Mouse (Mus musculus): ENCODE data around the gene Sept1. TPM values are rescaled to one million over a fixed set of nuclear protein-coding genes. Genes with fewer than 3 reads are reported as not detected.
A peak's percentile ranks its signal among the peaks of the same experiment; 100 is the strongest.

Gene Sept1
- polyA plus RNA-seq, 1 experiment from 2014 or later, result 22.2 TPM

- Histone ChIP-seq H3K27ac (replicated peaks in 1 of 2; ENCODE audit: control insufficient read depth in 1 of 2, insufficient read depth in 1 of 2, low read depth in 2 of 2, low read length in 2 of 2) (peak within 1 kb of the TSS in 1 of 2 experiments; percentile 46; a peak in 2 of 4 replicates), H3K4me3 (ENCODE audit: control insufficient read depth in 1 of 2, insufficient read depth in 1 of 2, low read depth in 1 of 2, low read length in 2 of 2) (peak within 1 kb of the TSS; percentile 75 to 93), H3K9me3 (ENCODE audit: control insufficient read depth, low read length) (no peaks in the 10 kb centered on the region), H3K36me3 (ENCODE audit: control insufficient read depth, insufficient read depth, low read length) (peaks cover 15% of the 10 kb centered on the region), H3K4me1 (ENCODE audit: control insufficient read depth in 2 of 2, insufficient read depth in 2 of 2, low read length in 2 of 2) (peaks cover 2 to 14% of the 10 kb centered on the region in 2 experiments; a peak in 3 of 4 replicates), H3K4me2 (ENCODE audit: low read length) (peak within 1 kb of the TSS; percentile 82), H3K27me3 (ENCODE audit: control insufficient read depth, insufficient read depth, low read length) (no peaks in the 10 kb centered on the region), H3K9ac (ENCODE audit: low read length) (peak within 1 kb of the TSS; percentile 85)
- ATAC-seq (ENCODE audit: insufficient number of reproducible peaks, insufficient read depth, low FRiP score, low read depth), result peak; percentile 98
- under 1% methylated on average over 50 of the region's 50 CpGs for WGBS
Observed at GRCm38 (mm10) chr7:127260309-127261111, 27.6 kb upstream of the Sept1 start, which contains the start of gene Dctpp1. TSS of gene Dctpp1 (minus strand) at chr7:127260709.

GRCm38 (mm10) chr7:127259186-127259905 is 26.4 kb upstream of the Sept1 start:
- peak overlapping the region; percentile 82 for H3K4me2 ChIP-seq (ENCODE audit: low read length)
- peak overlapping the region; percentile 75 to 93 for H3K4me3 ChIP-seq (ENCODE audit: control insufficient read depth in 1 of 2, insufficient read depth in 1 of 2, low read depth in 1 of 2, low read length in 2 of 2)
- peaks cover 15% of the 10 kb centered on the region for H3K36me3 ChIP-seq (ENCODE audit: control insufficient read depth, insufficient read depth, low read length)
- H3K27me3 ChIP-seq (ENCODE audit: control insufficient read depth, insufficient read depth, low read length), result no peaks in the 10 kb centered on the region
- H3K4me1 ChIP-seq (ENCODE audit: control insufficient read depth in 2 of 2, insufficient read depth in 2 of 2, low read length in 2 of 2), result peaks cover 2 to 21% of the 10 kb centered on the region in 2 experiments; a peak in 3 of 4 replicates
- 75% methylated on average over 8 of the region's 8 CpGs for WGBS
- ATAC-seq (ENCODE audit: insufficient number of reproducible peaks, insufficient read depth, low FRiP score, low read depth), result no peak
- no peak overlapping the region for H3K27ac ChIP-seq (replicated peaks in 1 of 2; ENCODE audit: control insufficient read depth in 1 of 2, insufficient read depth in 1 of 2, low read depth in 2 of 2, low read length in 2 of 2)
- H3K9ac ChIP-seq (ENCODE audit: low read length), result 0 out of 2 replicates have a peak overlapping the region, but pooled peaks have one; percentile 2
- no peaks in the 10 kb centered on the region for H3K9me3 ChIP-seq (ENCODE audit: control insufficient read depth, low read length)

- Histone ChIP-seq H3K27me3 (ENCODE audit: control insufficient read depth, insufficient read depth, low read length) (no peaks in the 10 kb centered on the region), H3K36me3 (ENCODE audit: control insufficient read depth, insufficient read depth, low read length) (peaks cover 19% of the 10 kb centered on the region), H3K27ac (replicated peaks in 1 of 2; ENCODE audit: control insufficient read depth in 1 of 2, insufficient read depth in 1 of 2, low read depth in 2 of 2, low read length in 2 of 2) (no peak overlapping the region), H3K9me3 (ENCODE audit: control insufficient read depth, low read length) (no peaks in the 10 kb centered on the region), H3K4me3 (ENCODE audit: control insufficient read depth in 1 of 2, insufficient read depth in 1 of 2, low read depth in 1 of 2, low read length in 2 of 2) (no peak overlapping the region), H3K4me1 (ENCODE audit: control insufficient read depth in 2 of 2, insufficient read depth in 2 of 2, low read length in 2 of 2) (peaks cover 2 to 21% of the 10 kb centered on the region in 2 experiments; a peak in 3 of 4 replicates), H3K4me2 (ENCODE audit: low read length) (no peak overlapping the region), H3K9ac (ENCODE audit: low read length) (no peak overlapping the region)
- WGBS, result 86% methylated on average over 5 of the region's 5 CpGs
- no peak for ATAC-seq (ENCODE audit: insufficient number of reproducible peaks, insufficient read depth, low FRiP score, low read depth)
Observed at GRCm38 (mm10) chr7:127256518-127256917, 23.6 kb upstream of the Sept1 start.

- Histone ChIP-seq H3K4me2 (ENCODE audit: low read length) (no peak overlapping the region), H3K9me3 (ENCODE audit: control insufficient read depth, low read length) (no peaks in the 10 kb centered on the region), H3K4me3 (ENCODE audit: control insufficient read depth in 1 of 2, insufficient read depth in 1 of 2, low read depth in 1 of 2, low read length in 2 of 2) (no peak overlapping the region), H3K9ac (ENCODE audit: low read length) (no peak overlapping the region), H3K27me3 (ENCODE audit: control insufficient read depth, insufficient read depth, low read length) (no peaks in the 10 kb centered on the region), H3K27ac (replicated peaks in 1 of 2; ENCODE audit: control insufficient read depth in 1 of 2, insufficient read depth in 1 of 2, low read depth in 2 of 2, low read length in 2 of 2) (no peak overlapping the region), H3K36me3 (ENCODE audit: control insufficient read depth, insufficient read depth, low read length) (peaks cover 21% of the 10 kb centered on the region), H3K4me1 (ENCODE audit: control insufficient read depth in 2 of 2, insufficient read depth in 2 of 2, low read length in 2 of 2) (peaks cover 1 to 18% of the 10 kb centered on the region in 2 experiments; a peak in 3 of 4 replicates)
- no peak for ATAC-seq (ENCODE audit: insufficient number of reproducible peaks, insufficient read depth, low FRiP score, low read depth)
- 86% methylated on average over 2 of the region's 2 CpGs for WGBS
Observed at GRCm38 (mm10) chr7:127255965-127256364, 23.0 kb upstream of the Sept1 start.

GRCm38 (mm10) chr7:127255008-127255407 is 22.1 kb upstream of the Sept1 start:
- H3K4me3 ChIP-seq (ENCODE audit: control insufficient read depth in 1 of 2, insufficient read depth in 1 of 2, low read depth in 1 of 2, low read length in 2 of 2), result peak overlapping the region in 1 of 2 experiments; percentile 67; a peak in 2 of 4 replicates
- peak overlapping the region; percentile 82 for H3K4me2 ChIP-seq (ENCODE audit: low read length)
- H3K27me3 ChIP-seq (ENCODE audit: control insufficient read depth, insufficient read depth, low read length), result no peaks in the 10 kb centered on the region
- no peak for ATAC-seq (ENCODE audit: insufficient number of reproducible peaks, insufficient read depth, low FRiP score, low read depth)
- no peak overlapping the region for H3K27ac ChIP-seq (replicated peaks in 1 of 2; ENCODE audit: control insufficient read depth in 1 of 2, insufficient read depth in 1 of 2, low read depth in 2 of 2, low read length in 2 of 2)
- peaks cover 0 to 17% of the 10 kb centered on the region in 2 experiments; a peak in 3 of 4 replicates for H3K4me1 ChIP-seq (ENCODE audit: control insufficient read depth in 2 of 2, insufficient read depth in 2 of 2, low read length in 2 of 2)
- H3K9me3 ChIP-seq (ENCODE audit: control insufficient read depth, low read length), result no peaks in the 10 kb centered on the region
- H3K9ac ChIP-seq (ENCODE audit: low read length), result peak overlapping the region; percentile 85
- peaks cover 25% of the 10 kb centered on the region for H3K36me3 ChIP-seq (ENCODE audit: control insufficient read depth, insufficient read depth, low read length)
- WGBS, result 30% methylated on average over 4 of the region's 4 CpGs

- Histone ChIP-seq H3K4me2 (ENCODE audit: low read length) (peak overlapping the region; percentile 82), H3K9me3 (ENCODE audit: control insufficient read depth, low read length) (no peaks in the 10 kb centered on the region), H3K4me3 (ENCODE audit: control insufficient read depth in 1 of 2, insufficient read depth in 1 of 2, low read depth in 1 of 2, low read length in 2 of 2) (peak overlapping the region; percentile 67 to 76), H3K27me3 (ENCODE audit: control insufficient read depth, insufficient read depth, low read length) (no peaks in the 10 kb centered on the region), H3K4me1 (ENCODE audit: control insufficient read depth in 2 of 2, insufficient read depth in 2 of 2, low read length in 2 of 2) (peaks cover 0 to 8% of the 10 kb centered on the region in 2 experiments; a peak in 2 of 4 replicates), H3K27ac (replicated peaks in 1 of 2; ENCODE audit: control insufficient read depth in 1 of 2, insufficient read depth in 1 of 2, low read depth in 2 of 2, low read length in 2 of 2) (peak overlapping the region; percentile 79 to 85), H3K9ac (ENCODE audit: low read length) (peak overlapping the region; percentile 85), H3K36me3 (ENCODE audit: control insufficient read depth, insufficient read depth, low read length) (peaks cover 32% of the 10 kb centered on the region)
- under 1% methylated on average over 135 of the region's 136 CpGs for WGBS
- ATAC-seq (ENCODE audit: insufficient number of reproducible peaks, insufficient read depth, low FRiP score, low read depth), result peak; percentile 91
Observed at GRCm38 (mm10) chr7:127253821-127254769, 21.2 kb upstream of the Sept1 start.

Data from heart, embryonic 14.5 days (tissue).